Comparison of ENCODE assay signal across 19 mouse cellular contexts in the genomic region with DNA sequence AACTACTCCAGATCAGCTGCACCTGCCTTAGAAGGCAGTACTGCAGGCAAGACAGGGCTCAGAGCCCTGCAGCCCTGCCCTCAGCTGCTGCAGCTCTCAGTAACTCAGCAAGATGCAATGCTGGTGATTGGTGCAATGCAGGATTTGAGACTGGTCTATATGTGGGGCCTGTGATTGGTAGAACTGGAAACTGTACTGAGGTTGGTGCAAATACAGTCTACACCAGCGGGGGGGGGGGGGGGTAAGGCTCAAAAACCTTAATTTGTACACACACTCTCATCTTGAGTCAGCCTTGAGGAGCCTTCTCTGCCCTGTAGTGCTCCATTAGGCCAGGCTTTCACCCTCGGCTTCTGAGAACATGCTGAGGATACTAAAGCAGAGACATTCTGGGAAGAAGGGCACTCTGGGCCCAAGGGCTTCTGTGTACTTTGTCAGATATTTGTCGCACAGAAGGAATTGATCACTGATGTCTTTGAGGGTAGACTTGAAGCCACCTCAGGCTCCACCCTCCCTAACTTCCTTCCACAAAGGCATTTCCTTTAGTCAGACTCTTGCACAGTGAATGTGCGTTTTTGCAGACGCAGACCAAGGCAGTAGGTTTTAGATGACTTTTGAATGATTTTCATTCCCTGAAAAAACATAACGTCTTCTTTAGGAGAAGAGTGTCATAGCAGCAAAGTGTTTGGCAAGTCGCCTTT. TPM values are rescaled to one million over a fixed set of nuclear protein-coding genes. Genes with fewer than 3 reads are reported as not detected.
DNase-seq lines count a peak whose midpoint lies in the region; ATAC-seq and TF ChIP-seq lines count a peak whose summit lies in the region.
"Had no signal": no experiment of that assay in that cellular context is flagged by ENCODE, and none has a peak within 500 bp of the region (broad histone marks: within the 10 kb centered on the region; RNA-seq: fewer than 3 reads in every experiment).

No protein-coding gene starts in this region.

- 10% methylated on average over 7 of the region's 7 CpGs for WGBS in spleen, adult 2 months
- 73% methylated on average over 7 of the region's 7 CpGs for WGBS in forebrain, embryonic 13.5 days

- H3K4me1 ChIP-seq in spleen, adult 2 months (ENCODE audit: control insufficient read depth, insufficient read depth, insufficient read length), result peaks cover 39% of the 10 kb centered on the region; the same call in 1 of the 2 replicates
- H3K4me1 ChIP-seq in MEL (ENCODE audit: control insufficient read depth in 1 of 2, insufficient read depth in 2 of 2, low read length in 2 of 2), result peaks cover 3 to 30% of the 10 kb centered on the region in 2 experiments
- H3K4me1 ChIP-seq in forebrain, embryonic 13.5 days, result no peaks in the 10 kb centered on the region
- H3K4me1 ChIP-seq: midbrain, embryonic 12.5 days had no signal

- no peak overlapping the region for H3K4me3 ChIP-seq in spleen, adult 2 months (ENCODE audit: extremely low read depth, insufficient read depth, insufficient read length)
- peak overlapping the region; percentile 48 to 57 for H3K4me3 ChIP-seq in MEL (ENCODE audit: control insufficient read depth in 1 of 2, insufficient read depth in 1 of 2, low read depth in 2 of 2, low read length in 2 of 2)
- no peak overlapping the region for H3K4me3 ChIP-seq in forebrain, embryonic 13.5 days
- H3K4me3 ChIP-seq: kidney, embryonic 15.5 days; midbrain, embryonic 12.5 days had no signal

- H3K27ac ChIP-seq in spleen, adult 2 months (ENCODE audit: insufficient read depth, low read length), result peak overlapping the region; percentile 72
- peak overlapping the region; percentile 56 for H3K27ac ChIP-seq in MEL (ENCODE audit: control insufficient read depth, low read depth, low read length)
- no peak overlapping the region for H3K27ac ChIP-seq in forebrain, embryonic 13.5 days
- H3K27ac ChIP-seq: kidney, embryonic 15.5 days; midbrain, embryonic 12.5 days had no signal

- no peak for TF ChIP-seq CTCF in spleen, adult 2 months (IDR thresholded peaks at IDR 0.05; ENCODE audit: extremely low read depth, insufficient read depth, insufficient read length, insufficient replicate concordance)
- no peak for TF ChIP-seq CTCF in MEL (IDR thresholded peaks at IDR 0.05 in 2 of 3, conservative IDR thresholded peaks at IDR 0.05 in 1 of 3; ENCODE audit: control insufficient read depth in 1 of 3, insufficient read depth in 1 of 3, low read depth in 2 of 3, low read length in 3 of 3, poor library complexity in 1 of 3, severe bottlenecking in 1 of 3)

- no peaks in the 10 kb centered on the region for H3K27me3 ChIP-seq in spleen, adult 2 months (ENCODE audit: control insufficient read depth, insufficient read depth, low read length)
- no peaks in the 10 kb centered on the region for H3K27me3 ChIP-seq in MEL (ENCODE audit: control insufficient read depth in 1 of 2, insufficient read depth in 2 of 2, low read length in 2 of 2)
- no peaks in the 10 kb centered on the region for H3K27me3 ChIP-seq in forebrain, embryonic 13.5 days
- H3K27me3 ChIP-seq: kidney, embryonic 15.5 days; midbrain, embryonic 12.5 days had no signal

- DNase-seq in spleen, adult 2 months (ENCODE audit: low read depth in 1 of 2, low spot score in 2 of 2), result no peak
- no peak for DNase-seq in spleen, postnatal 36 days (ENCODE audit: low spot score in 2 of 2)
- DNase-seq in MEL (ENCODE audit: low read depth, low spot score), result peak; percentile 72
- DNase-seq in induced T-regulatory cell, adult 2 months (ENCODE audit: low read depth), result peak; percentile 84
- DNase-seq in naive thymus-derived CD4-positive, alpha-beta T cell, adult 2 months (ENCODE audit: low read depth), result peak; percentile 73
- no peak for DNase-seq in frontal cortex, adult 2 months (ENCODE audit: extremely low spot score in 1 of 2, low spot score in 1 of 2)
- DNase-seq: adrenal gland, postnatal 14 days; cerebellum, adult 11 months; embryo, embryonic 11 days; left cerebral cortex, postnatal 4 days; lung, embryonic 14.5 days had no signal

- H3K9me3 ChIP-seq in MEL (replicated peaks; ENCODE audit: insufficient read depth, low read length), result no peaks in the 10 kb centered on the region
- no peaks in the 10 kb centered on the region for H3K9me3 ChIP-seq in forebrain, embryonic 13.5 days (replicated peaks)
- H3K9me3 ChIP-seq: kidney, embryonic 15.5 days; midbrain, embryonic 12.5 days had no signal

- no peak for TF ChIP-seq POLR2A in spleen, adult 2 months (IDR thresholded peaks at IDR 0.05; ENCODE audit: low read depth, low read length)
- peak in 1 of 2 experiments; percentile 53; a peak in 2 of 4 replicates for TF ChIP-seq POLR2A in MEL (IDR thresholded peaks at IDR 0.05; ENCODE audit: control insufficient read depth in 1 of 2, insufficient read depth in 1 of 2, low read depth in 1 of 2, low read length in 2 of 2, poor library complexity in 1 of 2)

- ATAC-seq in forebrain, embryonic 13.5 days, result no peak
- ATAC-seq: hindbrain, embryonic 16.5 days had no signal

- no peak for TF ChIP-seq EP300 in MEL (IDR thresholded peaks at IDR 0.05; ENCODE audit: low read depth in 1 of 2, low read length in 2 of 2)

- no peak for TF ChIP-seq RAD21 in MEL (IDR thresholded peaks at IDR 0.05; ENCODE audit: low read depth, low read length)

- H3K79me2 ChIP-seq in MEL (ENCODE audit: control insufficient read depth, insufficient read depth, low read length, poor library complexity), result no peaks in the 10 kb centered on the region

- H3K36me3 ChIP-seq in spleen, adult 2 months (ENCODE audit: control insufficient read depth, insufficient read depth, low read length), result no peaks in the 10 kb centered on the region
- H3K36me3 ChIP-seq in MEL (ENCODE audit: control insufficient read depth in 1 of 2, insufficient read depth in 2 of 2, low read length in 2 of 2), result peaks cover 0 to 13% of the 10 kb centered on the region in 2 experiments; a peak in 2 of 4 replicates
- no peaks in the 10 kb centered on the region for H3K36me3 ChIP-seq in forebrain, embryonic 13.5 days (ENCODE audit: poor library complexity, severe bottlenecking)
- H3K36me3 ChIP-seq: kidney, embryonic 15.5 days; midbrain, embryonic 12.5 days had no signal

- peak overlapping the region; percentile 51 for H3K9ac ChIP-seq in MEL (ENCODE audit: control insufficient read depth, low read depth, low read length, poor library complexity, severe bottlenecking)
- H3K9ac ChIP-seq in forebrain, embryonic 13.5 days, result no peak overlapping the region
- H3K9ac ChIP-seq: kidney, embryonic 15.5 days; lung, embryonic 14.5 days; midbrain, embryonic 12.5 days had no signal

- no peak overlapping the region for H3K4me2 ChIP-seq in forebrain, embryonic 13.5 days
- H3K4me2 ChIP-seq: kidney, embryonic 15.5 days; lung, embryonic 14.5 days; midbrain, embryonic 12.5 days had no signal

TF ChIP-seq in MEL, 35 proteins besides CTCF, POLR2A, EP300 and RAD21:
- TF ChIP-seq ZKSCAN1 (IDR thresholded peaks at IDR 0.05; ENCODE audit: low read depth, low read length) (no peak), NELFE (IDR thresholded peaks at IDR 0.05; ENCODE audit: low read depth, low read length) (0 out of 2 replicates have a peak, but pooled peaks have one; percentile 19), TBP (IDR thresholded peaks at IDR 0.05; ENCODE audit: low read depth, low read length) (peak; percentile 44; the same call in 1 of the 2 replicates), POLR2AphosphoS2 (IDR thresholded peaks at IDR 0.05; ENCODE audit: low read length) (no peak)

RNA-seq across cellular contexts. Expression of gene Hacl1, which starts 43.4 kb away (rescaled TPM):
- 4.5 and 6.1 TPM in 2 replicates for polyA plus RNA-seq in spleen, adult 2 months (2012; rRNA removed)
- 7.7 and 9.2 TPM in 2 replicates for total RNA-seq in MEL (2012; rRNA removed)
- 10 to 100 TPM in 1 of 2 experiments, not detected in 1; 13.3 TPM for polyA plus RNA-seq in MEL (2012; ENCODE audit: insufficient read depth in 1 of 2, insufficient read length in 2 of 2, low read depth in 1 of 2, low replicate concordance in 2 of 2, missing spikeins in 1 of 2)
- 10.6 TPM in 2 replicates for polyA plus RNA-seq in frontal cortex, adult 2 months (2012; rRNA removed)
- polyA plus RNA-seq in forebrain, embryonic 13.5 days (2015; fragmentation: Nextera tagmentation; extraction: Ambion mirVana), result 7.7 and 8.9 TPM in 2 replicates

RNA-seq across cellular contexts. Expression of gene Btd, which starts 43.7 kb away (rescaled TPM):
- polyA plus RNA-seq in spleen, adult 2 months (2012; rRNA removed), result 16.8 and 19.0 TPM in 2 replicates
- total RNA-seq in MEL (2012; rRNA removed), result 7.2 and 8.4 TPM in 2 replicates
- 10 to 100 TPM in 1 of 2 experiments, not detected in 1; 12.9 TPM for polyA plus RNA-seq in MEL (2012; ENCODE audit: insufficient read depth in 1 of 2, insufficient read length in 2 of 2, low read depth in 1 of 2, low replicate concordance in 2 of 2, missing spikeins in 1 of 2)
- polyA plus RNA-seq in frontal cortex, adult 2 months (2012; rRNA removed), result 16.2 and 16.6 TPM in 2 replicates
- 12.5 and 12.7 TPM in 2 replicates for polyA plus RNA-seq in forebrain, embryonic 13.5 days (2015; fragmentation: Nextera tagmentation; extraction: Ambion mirVana)

RNA-seq across cellular contexts. Expression of gene Gm49387, which starts 43.8 kb away (rescaled TPM):
- 0.32 TPM in 1 of 2 replicates, not detected in the other for polyA plus RNA-seq in spleen, adult 2 months (2012; rRNA removed)
- not detected in 2 replicates for total RNA-seq in MEL (2012; rRNA removed)
- under 1 TPM in 1 of 2 experiments, not detected in 1; 0.14 TPM for polyA plus RNA-seq in MEL (2012; ENCODE audit: insufficient read depth in 1 of 2, insufficient read length in 2 of 2, low read depth in 1 of 2, low replicate concordance in 2 of 2, missing spikeins in 1 of 2)
- polyA plus RNA-seq in frontal cortex, adult 2 months (2012; rRNA removed), result 0.13 TPM in 1 of 2 replicates, not detected in the other
- not detected in 2 replicates for polyA plus RNA-seq in forebrain, embryonic 13.5 days (2015; fragmentation: Nextera tagmentation; extraction: Ambion mirVana)
- total RNA-seq: gastrocnemius, adult 8-10 months; layer of hippocampus, postnatal 10 days; left cerebral cortex, postnatal 4 days had no signal
- polyA plus RNA-seq: neural tube, embryonic 11.5 days; small intestine, adult 2 months had no signal

Comparison
In these comparisons a context has a peak if more than half of its experiments do, and no peak if none do; other contexts are left out.
1. DNase-seq: peak in MEL (single experiment), induced T-regulatory cell, adult 2 months (single experiment) and naive thymus-derived CD4-positive, alpha-beta T cell, adult 2 months (single experiment); none in spleen, adult 2 months (0 of 2), spleen, postnatal 36 days (0 of 2) and frontal cortex, adult 2 months (0 of 2).
2. H3K4me3 ChIP-seq: peak in MEL (2 of 2); none in spleen, adult 2 months (single experiment) and forebrain, embryonic 13.5 days (single experiment).